ENCODE assay signal across 11 mouse cellular contexts in the genomic region with DNA sequence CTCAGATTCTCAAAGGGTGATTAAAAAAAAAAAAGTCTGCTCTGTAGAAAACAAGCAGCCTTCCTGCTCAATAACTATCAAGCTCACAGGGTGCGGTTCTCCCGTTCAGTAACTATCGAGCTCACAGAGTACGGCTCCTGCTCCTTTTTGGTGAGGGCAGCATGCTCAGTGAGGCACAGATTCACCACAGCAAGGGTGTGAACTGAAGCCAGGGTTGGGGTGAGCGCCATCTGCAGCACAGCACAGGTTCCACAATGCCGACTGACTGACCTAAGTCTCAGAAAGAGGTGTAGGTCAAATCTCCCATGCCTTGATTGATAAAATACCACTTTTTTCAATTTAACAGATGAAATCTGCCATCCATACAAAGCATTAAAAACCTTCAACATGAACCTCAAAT.
DNase-seq lines count a peak whose midpoint lies in the region; TF ChIP-seq lines count a peak whose summit lies in the region.
"Had no signal": no experiment of that assay in that cellular context is flagged by ENCODE, and none has a peak within 500 bp of the region (broad histone marks: within the 10 kb centered on the region; RNA-seq: fewer than 3 reads in every experiment).

No protein-coding gene starts in this region.

- H3K4me3 ChIP-seq in layer of hippocampus, adult 2 months: no peak overlapping the region
- H3K4me3 ChIP-seq: hindbrain, embryonic 13.5 days had no signal

- H3K27ac ChIP-seq in layer of hippocampus, adult 2 months: peak overlapping the region; percentile 56
- H3K27ac ChIP-seq: hindbrain, embryonic 13.5 days had no signal

- peak; percentile 72 for TF ChIP-seq CTCF in layer of hippocampus, adult 2 months (conservative IDR thresholded peaks at IDR 0.05)

- DNase-seq in embryo, embryonic 10 days (ENCODE audit: low spot score): peak; percentile 38
- DNase-seq in embryo, embryonic 11 days: no peak
- DNase-seq in layer of hippocampus, adult 2 months (ENCODE audit: low spot score in 2 of 2): no peak
- no peak for DNase-seq in layer of hippocampus, adult 9-11 months
- DNase-seq in A20 (ENCODE audit: low read depth, low spot score) (peak; percentile 47), adipocyte (ENCODE audit: low spot score) (no peak)
- peak; percentile 89 for DNase-seq in cerebellum, adult 11-12 months
- no peak for DNase-seq in Muller cell, postnatal 12 days (ENCODE audit: inconsistent ontology term)
- DNase-seq: gastrocnemius, postnatal 10 days; kidney, postnatal 10 days had no signal

Comparison
In these comparisons a context has a peak if more than half of its experiments do, and no peak if none do; other contexts are left out.
1. DNase-seq: peak in embryo, embryonic 10 days (single experiment), A20 (single experiment) and cerebellum, adult 11-12 months (single experiment); none in embryo, embryonic 11 days (single experiment), layer of hippocampus, adult 2 months (0 of 2), layer of hippocampus, adult 9-11 months (single experiment), Muller cell, postnatal 12 days (single experiment) and adipocyte (single experiment).